Mouse (Mus musculus) liver, adult 2 months (tissue): ENCODE data around the gene Ceacam18. TPM values are rescaled to one million over a fixed set of nuclear protein-coding genes. Genes with fewer than 3 reads are reported as not detected.
A peak's percentile ranks its signal among the peaks of the same experiment; 100 is the strongest.

Source experiments
- DNase-seq: peaks from one replicate; pipeline ENCODE4 v3.0.0-alpha.2; 2011; ENCODE audit warnings: low read depth, low spot score; ENCODE audit errors: extremely low read depth
- H3K27ac ChIP-seq: fragments of 200-500 bp; replicated peaks from 2 replicates; pipeline ENCODE4 v1.5.1; 2012; ENCODE audit warnings: low read depth, mild to moderate bottlenecking, control low read depth, inconsistent platforms, low read length; ENCODE audit not compliant: insufficient read depth
- H3K27me3 ChIP-seq: fragments of 200-500 bp; 2 replicates; pipeline ENCODE4 v1.6.1; 2012; ENCODE audit warnings: mild to moderate bottlenecking, moderate library complexity, low read length, inconsistent platforms; ENCODE audit not compliant: control insufficient read depth, insufficient read depth
- H3K36me3 ChIP-seq: fragments of 200-500 bp; 2 replicates; pipeline ENCODE4 v1.6.1; 2012; ENCODE audit warnings: low read length, inconsistent platforms; ENCODE audit not compliant: control insufficient read depth, insufficient read depth
- H3K4me1 ChIP-seq: fragments of 200-500 bp; 2 replicates; pipeline ENCODE4 v1.6.1; 2011; ENCODE audit warnings: low read length; ENCODE audit not compliant: control insufficient read depth, insufficient read depth
- H3K4me3 ChIP-seq: fragments of 200-500 bp; 2 replicates; pipeline ENCODE4 v1.5.1; 2011; ENCODE audit warnings: low read depth, mild to moderate bottlenecking, control low read depth, low read length, moderate library complexity; ENCODE audit not compliant: insufficient read depth
- H3K79me2 ChIP-seq: fragments of 200-500 bp; 2 replicates; pipeline ENCODE4 v1.6.1; 2012; ENCODE audit warnings: inconsistent platforms, mild to moderate bottlenecking, low read length, moderate library complexity; ENCODE audit not compliant: control insufficient read depth, insufficient read depth
- H3K9ac ChIP-seq: fragments of 200-500 bp; 2 replicates; pipeline ENCODE4 v1.6.1; 2012; ENCODE audit warnings: low read depth, mild to moderate bottlenecking, control low read depth, inconsistent platforms, low read length
- CTCF ChIP-seq: fragments of 200-500 bp; IDR thresholded peaks from 2 replicates; pipeline ENCODE4 v1.5.1; 2011; ENCODE audit warnings: low read depth, low read length, control low read depth
- POLR2A ChIP-seq: fragments of 200-500 bp; IDR thresholded peaks from 2 replicates; pipeline ENCODE4 v1.6.1; 2011; ENCODE audit warnings: low read length, control low read depth; ENCODE audit not compliant: insufficient read depth; ENCODE audit errors: extremely low read depth
- WGBS: fragments of 180-500 bp; shearing (Covaris S2); methylation state at CpG from one replicate; pipeline ENCODE4 v1.1.7; 2018; 5-methylcytosine and 5-hydroxymethylcytosine counted together
- polyA plus RNA-seq: library from polyadenylated mRNA; depleted of rRNA; stranded (reverse); fragments of >200 nt; gene quantifications from 2 replicates; pipeline ENCODE4 v1.2.3, GENCODE M21; 2012
- total RNA-seq: library from RNA; depleted of rRNA; stranded (reverse); fragments of >200 nt; gene quantifications from 2 replicates; pipeline ENCODE4 v1.2.3, GENCODE M21; 2014

Ceacam18 gene
- total and polyA plus RNA-seq, 2 experiments: not detected

GRCm38 (mm10) chr7:43625794-43626422 is 8.6 kb upstream of the Ceacam18 start:
- no peaks in the 10 kb centered on the region for H3K36me3 ChIP-seq
- no peak for DNase-seq
- H3K27ac ChIP-seq: no peak overlapping the region
- H3K79me2 ChIP-seq: no peaks in the 10 kb centered on the region
- H3K4me3 ChIP-seq: no peak overlapping the region
- TF ChIP-seq CTCF: no peak
- H3K4me1 ChIP-seq: no peaks in the 10 kb centered on the region; the same call in 1 of the 2 replicates
- no peak overlapping the region for H3K9ac ChIP-seq
- H3K27me3 ChIP-seq: no peaks in the 10 kb centered on the region
- WGBS: 73% methylated on average over 8 of the region's 8 CpGs

GRCm38 (mm10) chr7:43633940-43634339 is 567 bp upstream of the Ceacam18 start:
- no peak for DNase-seq
- TF ChIP-seq CTCF (no peak), POLR2A (no peak)
- Histone ChIP-seq H3K4me1 (no peaks in the 10 kb centered on the region), H3K36me3 (no peaks in the 10 kb centered on the region), H3K27ac (no peak overlapping the region), H3K27me3 (no peaks in the 10 kb centered on the region; the same call in 1 of the 2 replicates), H3K4me3 (no peak overlapping the region), H3K9ac (no peak overlapping the region), H3K79me2 (no peaks in the 10 kb centered on the region)
- WGBS: 77% methylated on average over 4 of the region's 4 CpGs

GRCm38 (mm10) chr7:43636194-43636593 is 1.7 kb downstream of the Ceacam18 start:
- 58% methylated on average over 2 of the region's 2 CpGs for WGBS
- no peaks in the 10 kb centered on the region for H3K4me1 ChIP-seq
- H3K9ac ChIP-seq: no peak overlapping the region
- H3K36me3 ChIP-seq: no peaks in the 10 kb centered on the region
- H3K27me3 ChIP-seq: no peaks in the 10 kb centered on the region; the same call in 1 of the 2 replicates
- no peak for TF ChIP-seq POLR2A
- no peak for TF ChIP-seq CTCF
- DNase-seq: no peak
- H3K27ac ChIP-seq: no peak overlapping the region
- no peaks in the 10 kb centered on the region for H3K79me2 ChIP-seq
- H3K4me3 ChIP-seq: no peak overlapping the region

GRCm38 (mm10) chr7:43637118-43637517 is 2.6 kb downstream of the Ceacam18 start:
- H3K27me3 ChIP-seq: no peaks in the 10 kb centered on the region; the same call in 1 of the 2 replicates
- no peaks in the 10 kb centered on the region for H3K4me1 ChIP-seq
- H3K79me2 ChIP-seq: no peaks in the 10 kb centered on the region
- no peak for TF ChIP-seq POLR2A
- TF ChIP-seq CTCF: no peak
- WGBS: 74% methylated on average over 1 of the region's 1 CpGs
- H3K27ac ChIP-seq: no peak overlapping the region
- H3K36me3 ChIP-seq: no peaks in the 10 kb centered on the region
- H3K4me3 ChIP-seq: no peak overlapping the region
- no peak for DNase-seq
- no peak overlapping the region for H3K9ac ChIP-seq

GRCm38 (mm10) chr7:43642587-43642986 is 8.1 kb downstream of the Ceacam18 start:
- H3K9ac ChIP-seq: no peak overlapping the region
- no peak for TF ChIP-seq CTCF
- TF ChIP-seq POLR2A: no peak
- peak overlapping the region; percentile 7; the same call in 1 of the 2 replicates for H3K27ac ChIP-seq
- H3K79me2 ChIP-seq: no peaks in the 10 kb centered on the region
- H3K36me3 ChIP-seq: no peaks in the 10 kb centered on the region
- no peaks in the 10 kb centered on the region for H3K4me1 ChIP-seq
- 50% methylated on average over 5 of the region's 5 CpGs for WGBS
- DNase-seq: peak; percentile 63
- no peaks in the 10 kb centered on the region; the same call in 1 of the 2 replicates for H3K27me3 ChIP-seq
- H3K4me3 ChIP-seq: no peak overlapping the region

- Histone ChIP-seq H3K27ac (peak overlapping the region; percentile 7; the same call in 1 of the 2 replicates), H3K27me3 (no peaks in the 10 kb centered on the region), H3K9ac (no peak overlapping the region), H3K79me2 (no peaks in the 10 kb centered on the region), H3K4me3 (no peak overlapping the region), H3K36me3 (no peaks in the 10 kb centered on the region), H3K4me1 (no peaks in the 10 kb centered on the region)
- TF ChIP-seq POLR2A (no peak), CTCF (no peak)
- 79% methylated on average over 17 of the region's 17 CpGs for WGBS
- peak; percentile 23 for DNase-seq
Observed at GRCm38 (mm10) chr7:43643046-43643652, 8.6 kb downstream of the Ceacam18 start.
